Comparison of ENCODE assay signal across 32 mouse cellular contexts in genomic region chr3:92011001-92011400, GRCm38 (mm10). TPM values are rescaled to one million over a fixed set of nuclear protein-coding genes. Genes with fewer than 3 reads are reported as not detected.
"Had no signal": no experiment of that assay in that cellular context is flagged by ENCODE, and none has a peak within 500 bp of the region (broad histone marks: within the 10 kb centered on the region; RNA-seq: fewer than 3 reads in every experiment).

No protein-coding gene starts in this region.

- DNase-seq: left cerebral cortex, postnatal 4 days; liver; liver, embryonic 13.5 days; liver, postnatal 0 days; lung, adult 18-20 months; lung, adult 2 months; lung, embryonic 14.5 days; lung, postnatal 10 days; lung, postnatal 14 days; lung, postnatal 36 days; lung, postnatal 4 days; midbrain, embryonic 14.5 days had no signal

RNA-seq across cellular contexts. Expression of gene Pglyrp3, which starts 3.4 kb away (rescaled TPM):
- polyA plus RNA-seq: limb, embryonic 10.5 days; limb, embryonic 11.5 days; liver, adult 2 months; liver, embryonic 11.5 days; liver, embryonic 12.5 days; liver, embryonic 13.5 days; liver, embryonic 14.5 days; liver, embryonic 15.5 days; liver, embryonic 16.5 days; liver, postnatal 0 days; lung, embryonic 14.5 days; lung, embryonic 15.5 days; lung, embryonic 16.5 days; lung, postnatal 0 days; macrophage; midbrain, embryonic 10.5 days; midbrain, embryonic 11.5 days; midbrain, embryonic 12.5 days; midbrain, embryonic 13.5 days; midbrain, embryonic 14.5 days; midbrain, embryonic 15.5 days; midbrain, embryonic 16.5 days; midbrain, postnatal 0 days; myocyte had no signal
